Mouse (Mus musculus): ENCODE measurements around the gene Smim24. TPM values are rescaled to one million over a fixed set of nuclear protein-coding genes. Genes with fewer than 3 reads are reported as not detected.

Smim24 gene
- not detected for polyA plus RNA-seq (2014; fragmentation: Illumina TruSeq; extraction: RNeasy Lipid Tissue Mini Kit (QIAGEN cat#74804))

GRCm38 (mm10) chr10:81392781-81393185 lies at the start of gene Smim24:
Gene Smim24 (plus strand): TSS chr10:81393051.

DNA sequence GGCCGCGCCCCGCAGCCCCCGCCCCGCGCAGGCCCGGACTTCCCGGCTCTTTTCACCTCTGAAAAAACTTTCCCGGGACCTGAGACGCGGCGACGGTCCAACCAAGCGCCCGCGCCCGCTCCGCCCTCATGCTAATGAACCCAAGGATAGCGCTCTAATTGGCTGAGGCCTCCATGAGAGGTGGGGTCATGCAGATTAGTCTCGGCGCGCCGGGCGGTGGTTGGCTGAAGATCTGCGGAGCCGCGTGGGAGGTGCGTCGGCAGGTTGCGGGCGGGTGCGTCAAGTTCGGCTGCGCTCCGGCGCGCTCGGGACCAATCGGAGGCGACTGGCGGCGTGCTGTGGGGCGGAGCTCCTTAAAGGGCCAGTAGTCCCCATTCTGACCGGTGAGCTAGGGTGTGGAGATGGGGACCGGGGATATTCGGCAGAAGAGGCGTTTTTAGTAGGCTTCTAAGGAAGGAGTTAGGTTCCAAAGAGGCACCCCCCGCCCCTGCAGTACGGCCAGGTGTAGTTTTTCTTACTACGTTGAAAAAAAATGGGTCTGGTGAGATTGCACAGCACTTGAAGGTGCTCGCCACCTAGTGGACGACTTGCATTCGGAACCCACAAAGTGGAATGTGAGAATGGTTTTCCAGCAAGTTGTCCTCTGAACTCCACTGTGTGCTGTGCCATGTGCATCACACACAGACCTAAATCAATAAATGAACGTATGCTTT lies 42.3 kb upstream of the Smim24 start, which contains the start of gene Hmg20b:
TSS of gene Hmg20b (minus strand) at position 130 of the 713 bp plus-strand sequence.

DNA sequence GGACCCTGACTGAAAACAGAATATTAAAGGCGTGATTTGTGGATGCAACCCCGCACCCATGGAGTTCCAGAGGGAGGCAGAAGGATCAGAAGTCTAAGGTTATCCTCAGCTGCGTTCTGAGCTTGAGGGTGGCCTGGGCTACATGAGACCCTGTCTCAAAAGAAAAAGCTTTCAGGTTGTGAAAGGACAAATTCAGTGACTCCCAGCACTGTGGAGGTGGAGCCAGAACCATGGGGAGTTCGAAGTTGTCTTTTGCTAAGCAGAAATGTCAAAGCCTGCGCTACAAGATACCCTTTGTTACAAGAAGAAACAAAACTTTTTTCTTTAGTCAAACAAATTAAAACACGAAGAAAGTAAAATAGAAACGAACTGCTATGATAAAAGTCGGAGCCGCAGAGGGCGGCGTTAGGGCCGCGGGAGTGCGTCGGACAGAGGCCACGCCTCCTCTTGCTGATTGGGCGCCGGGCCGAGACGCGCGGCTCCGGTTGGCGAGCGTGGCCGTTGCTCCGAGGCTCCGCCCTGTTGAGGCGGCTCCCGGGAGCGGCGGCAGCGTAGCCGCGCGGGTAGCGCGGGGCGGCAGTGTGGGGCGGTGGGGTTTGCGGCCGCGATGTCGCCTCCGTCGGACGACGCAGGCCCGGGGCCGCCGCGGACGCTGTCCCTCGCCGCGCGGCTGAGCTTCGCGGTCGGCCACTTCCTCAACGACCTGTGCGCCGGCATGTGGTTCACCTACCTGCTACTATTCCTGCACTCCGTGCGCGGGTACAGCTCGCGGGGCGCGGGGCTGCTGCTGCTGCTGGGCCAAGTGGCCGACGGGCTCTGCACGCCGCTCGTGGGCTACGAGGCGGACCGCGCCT lies 35.6 kb upstream of the Smim24 start, which contains the start of gene Mfsd12:
TSS of gene Mfsd12 (plus strand) at position 501 of the 854 bp plus-strand sequence.

GRCm38 (mm10) chr10:81365672-81366476 lies 27.0 kb upstream of the Smim24 start, which contains the start of gene 4930404N11Rik:
Gene 4930404N11Rik (minus strand): TSS chr10:81365816.

GRCm38 (mm10) chr10:81377793-81378552 lies 14.9 kb upstream of the Smim24 start, which contains the start of gene Fzr1:
Gene Fzr1 (minus strand): TSS chr10:81378516.

DNA sequence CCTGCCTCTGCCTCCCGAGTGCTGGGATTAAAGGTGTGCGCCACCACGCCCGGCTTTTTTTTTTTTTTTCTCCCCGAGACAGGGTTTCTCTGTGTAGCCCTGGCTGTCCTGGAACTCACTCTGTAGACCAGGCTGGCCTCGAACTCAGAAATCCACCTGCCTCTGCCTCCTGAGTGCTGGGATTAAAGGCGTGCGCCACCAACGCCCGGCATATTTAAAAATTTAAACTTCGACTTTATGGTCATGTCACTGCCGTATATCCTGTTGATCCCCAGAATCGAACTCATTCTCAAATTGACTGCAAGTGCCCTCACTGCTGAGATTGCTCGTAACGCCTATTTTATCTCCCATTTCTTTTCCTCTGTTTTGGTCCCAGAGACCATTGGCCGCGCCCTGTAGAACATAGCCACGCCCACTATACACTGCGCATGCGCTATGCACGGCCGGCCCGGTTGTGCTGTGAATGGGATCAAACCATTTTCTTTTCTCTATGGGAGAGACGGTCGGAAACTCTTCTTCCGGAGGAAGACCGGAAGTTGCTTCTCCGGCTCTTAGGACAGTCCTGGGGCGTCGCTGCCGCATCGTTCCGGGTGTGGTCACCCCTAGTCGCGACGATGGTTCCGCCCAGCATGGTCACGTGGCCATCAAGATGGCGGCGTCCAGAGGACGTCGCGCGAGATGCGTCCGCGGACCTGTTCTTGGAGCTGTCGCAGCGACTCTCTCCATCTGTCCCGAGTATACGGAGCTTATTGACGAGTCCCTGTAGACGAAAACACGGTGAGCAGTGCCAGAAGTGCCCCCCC lies 8.8 kb upstream of the Smim24 start, which contains the start of the genes Dohh and Gm48551:
TSS of gene Dohh (plus strand) at position 627 of the 803 bp plus-strand sequence.
TSS of gene Gm48551 (plus strand) at position 665 of the 803 bp plus-strand sequence.

DNA sequence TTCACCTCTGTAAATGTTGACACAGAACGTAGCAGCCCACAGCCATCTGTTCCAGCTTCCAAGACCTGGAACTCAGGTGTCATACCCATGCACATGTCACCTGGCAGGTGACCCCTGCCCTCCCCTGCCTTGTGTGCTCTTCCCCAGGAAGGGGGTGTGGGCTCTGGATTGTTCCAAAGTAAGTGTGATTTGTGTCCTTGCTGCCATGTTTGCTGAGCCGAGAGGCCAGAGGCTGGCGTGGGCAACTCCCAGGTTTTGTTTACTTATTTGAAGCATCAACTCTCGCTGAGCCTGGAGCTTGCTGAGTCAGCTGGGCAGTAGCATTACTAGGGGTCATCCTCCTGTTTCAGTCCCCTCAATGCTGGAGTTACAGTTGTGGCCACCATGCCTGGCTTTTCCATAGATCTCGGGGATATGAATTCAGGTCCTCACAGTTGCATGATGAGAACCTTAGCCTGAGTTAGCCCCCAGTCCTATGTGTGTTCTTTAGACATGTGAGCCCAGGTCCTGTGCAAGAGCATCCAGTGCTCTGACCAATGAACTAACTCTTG lies 4.3 kb upstream of the Smim24 start, which contains the start of gene Gm48552:
TSS of gene Gm48552 (plus strand) at position 501 of the 551 bp plus-strand sequence.

Other genes with a start within 250 kb of the Smim24 start
- gene Pias4, start 225.1 kb upstream of the Smim24 start, polyA plus RNA-seq (2014; fragmentation: Illumina TruSeq; extraction: RNeasy Lipid Tissue Mini Kit (QIAGEN cat#74804)): 0.46 TPM
- gene Eef2, start 216.4 kb upstream of the Smim24 start, polyA plus RNA-seq (2014; fragmentation: Illumina TruSeq; extraction: RNeasy Lipid Tissue Mini Kit (QIAGEN cat#74804)): 6.8 TPM
- gene Dapk3, start 210.0 kb upstream of the Smim24 start, polyA plus RNA-seq (2014; fragmentation: Illumina TruSeq; extraction: RNeasy Lipid Tissue Mini Kit (QIAGEN cat#74804)): not detected
- gene 4930442H23Rik, start 209.2 kb upstream of the Smim24 start, polyA plus RNA-seq (2014; fragmentation: Illumina TruSeq; extraction: RNeasy Lipid Tissue Mini Kit (QIAGEN cat#74804)): not detected
- not detected for gene Nmrk2, start 191.0 kb upstream of the Smim24 start, polyA plus RNA-seq (2014; fragmentation: Illumina TruSeq; extraction: RNeasy Lipid Tissue Mini Kit (QIAGEN cat#74804))
- gene Atcay, start 162.2 kb upstream of the Smim24 start, polyA plus RNA-seq (2014; fragmentation: Illumina TruSeq; extraction: RNeasy Lipid Tissue Mini Kit (QIAGEN cat#74804)): not detected
- gene Zfr2, start 159.9 kb upstream of the Smim24 start, polyA plus RNA-seq (2014; fragmentation: Illumina TruSeq; extraction: RNeasy Lipid Tissue Mini Kit (QIAGEN cat#74804)): 0.66 TPM
- gene Matk, start 140.1 kb upstream of the Smim24 start, polyA plus RNA-seq (2014; fragmentation: Illumina TruSeq; extraction: RNeasy Lipid Tissue Mini Kit (QIAGEN cat#74804)): not detected
- not detected for gene Mrpl54, start 126.1 kb upstream of the Smim24 start, polyA plus RNA-seq (2014; fragmentation: Illumina TruSeq; extraction: RNeasy Lipid Tissue Mini Kit (QIAGEN cat#74804))
- not detected for gene Apba3, start 126.1 kb upstream of the Smim24 start, polyA plus RNA-seq (2014; fragmentation: Illumina TruSeq; extraction: RNeasy Lipid Tissue Mini Kit (QIAGEN cat#74804))
- not detected for gene Tjp3, start 101.5 kb upstream of the Smim24 start, polyA plus RNA-seq (2014; fragmentation: Illumina TruSeq; extraction: RNeasy Lipid Tissue Mini Kit (QIAGEN cat#74804))
- 2.6 TPM for gene Pip5k1c, start 100.1 kb upstream of the Smim24 start, polyA plus RNA-seq (2014; fragmentation: Illumina TruSeq; extraction: RNeasy Lipid Tissue Mini Kit (QIAGEN cat#74804))
- gene Cactin, start 71.9 kb upstream of the Smim24 start, polyA plus RNA-seq (2014; fragmentation: Illumina TruSeq; extraction: RNeasy Lipid Tissue Mini Kit (QIAGEN cat#74804)): 0.17 TPM
- not detected for gene Tbxa2r, start 64.3 kb upstream of the Smim24 start, polyA plus RNA-seq (2014; fragmentation: Illumina TruSeq; extraction: RNeasy Lipid Tissue Mini Kit (QIAGEN cat#74804))
- not detected for gene Gipc3, start 49.8 kb upstream of the Smim24 start, polyA plus RNA-seq (2014; fragmentation: Illumina TruSeq; extraction: RNeasy Lipid Tissue Mini Kit (QIAGEN cat#74804))
- gene Hmg20b, start 42.6 kb upstream of the Smim24 start, polyA plus RNA-seq (2014; fragmentation: Illumina TruSeq; extraction: RNeasy Lipid Tissue Mini Kit (QIAGEN cat#74804)): 4.2 TPM
- gene Mfsd12, start 35.6 kb upstream of the Smim24 start, polyA plus RNA-seq (2014; fragmentation: Illumina TruSeq; extraction: RNeasy Lipid Tissue Mini Kit (QIAGEN cat#74804)): not detected
- gene 4930404N11Rik, start 27.2 kb upstream of the Smim24 start, polyA plus RNA-seq (2014; fragmentation: Illumina TruSeq; extraction: RNeasy Lipid Tissue Mini Kit (QIAGEN cat#74804)): not detected
- gene Fzr1, start 14.5 kb upstream of the Smim24 start, polyA plus RNA-seq (2014; fragmentation: Illumina TruSeq; extraction: RNeasy Lipid Tissue Mini Kit (QIAGEN cat#74804)): 0.26 TPM
- gene Dohh, start 8.6 kb upstream of the Smim24 start, polyA plus RNA-seq (2014; fragmentation: Illumina TruSeq; extraction: RNeasy Lipid Tissue Mini Kit (QIAGEN cat#74804)): not detected
- not detected for gene Gm48551, start 8.6 kb upstream of the Smim24 start, polyA plus RNA-seq (2014; fragmentation: Illumina TruSeq; extraction: RNeasy Lipid Tissue Mini Kit (QIAGEN cat#74804))
- gene Gm48552, start 4.0 kb upstream of the Smim24 start, polyA plus RNA-seq (2014; fragmentation: Illumina TruSeq; extraction: RNeasy Lipid Tissue Mini Kit (QIAGEN cat#74804)): 0.88 TPM
- gene Nfic, start 62.6 kb downstream of the Smim24 start, polyA plus RNA-seq (2014; fragmentation: Illumina TruSeq; extraction: RNeasy Lipid Tissue Mini Kit (QIAGEN cat#74804)): 14.2 TPM
- not detected for gene Celf5, start 89.7 kb downstream of the Smim24 start, polyA plus RNA-seq (2014; fragmentation: Illumina TruSeq; extraction: RNeasy Lipid Tissue Mini Kit (QIAGEN cat#74804))
- gene Ncln, start 103.3 kb downstream of the Smim24 start, polyA plus RNA-seq (2014; fragmentation: Illumina TruSeq; extraction: RNeasy Lipid Tissue Mini Kit (QIAGEN cat#74804)): not detected
- not detected for gene S1pr4, start 107.1 kb downstream of the Smim24 start, polyA plus RNA-seq (2014; fragmentation: Illumina TruSeq; extraction: RNeasy Lipid Tissue Mini Kit (QIAGEN cat#74804))
- not detected for gene Gna15, start 131.2 kb downstream of the Smim24 start, polyA plus RNA-seq (2014; fragmentation: Illumina TruSeq; extraction: RNeasy Lipid Tissue Mini Kit (QIAGEN cat#74804))
- 1.7 TPM for gene Gna11, start 152.1 kb downstream of the Smim24 start, polyA plus RNA-seq (2014; fragmentation: Illumina TruSeq; extraction: RNeasy Lipid Tissue Mini Kit (QIAGEN cat#74804))
- 10.1 TPM for gene Aes, start 166.4 kb downstream of the Smim24 start, polyA plus RNA-seq (2014; fragmentation: Illumina TruSeq; extraction: RNeasy Lipid Tissue Mini Kit (QIAGEN cat#74804))
- 3.3 TPM for gene Tle2, start 181.5 kb downstream of the Smim24 start, polyA plus RNA-seq (2014; fragmentation: Illumina TruSeq; extraction: RNeasy Lipid Tissue Mini Kit (QIAGEN cat#74804))
- 9.7 TPM for gene Tle6, start 208.0 kb downstream of the Smim24 start, polyA plus RNA-seq (2014; fragmentation: Illumina TruSeq; extraction: RNeasy Lipid Tissue Mini Kit (QIAGEN cat#74804))
- 0.77 TPM for gene BC025920, start 213.2 kb downstream of the Smim24 start, polyA plus RNA-seq (2014; fragmentation: Illumina TruSeq; extraction: RNeasy Lipid Tissue Mini Kit (QIAGEN cat#74804))
- gene Sirt6, start 234.7 kb downstream of the Smim24 start, polyA plus RNA-seq (2014; fragmentation: Illumina TruSeq; extraction: RNeasy Lipid Tissue Mini Kit (QIAGEN cat#74804)): not detected
- gene Ankrd24, start 235.5 kb downstream of the Smim24 start, polyA plus RNA-seq (2014; fragmentation: Illumina TruSeq; extraction: RNeasy Lipid Tissue Mini Kit (QIAGEN cat#74804)): 2.0 TPM

Measured in ovary, adult 10 weeks (tissue).